Mouse (Mus musculus) lung, embryonic 14.5 days (tissue): ENCODE measurements around the gene Plekhb1. TPM values are rescaled to one million over a fixed set of nuclear protein-coding genes. Genes with fewer than 3 reads are reported as not detected.
A peak's percentile ranks its signal among the peaks of the same experiment; 100 is the strongest.

Source experiments
- ATAC-seq: fragments of 200-750 bp; cut with Nextera tagmentation; 2 replicates; pipeline ENCODE4 v1.8.0; 2017; ENCODE audit warnings: mild to moderate bottlenecking, moderate TSS enrichment, moderate library complexity; ENCODE audit not compliant: insufficient read depth
- DNase-seq: peaks from one replicate; pipeline ENCODE4 v3.0.0-alpha.2; 2015
- H3K27ac ChIP-seq: fragments of 300-500 bp; sonication (generic); 2 replicates; pipeline ENCODE4 v1.5.1; 2014; ENCODE audit warnings: low read depth, mild to moderate bottlenecking, moderate library complexity
- H3K27me3 ChIP-seq: fragments of 300-500 bp; sonication (generic); 2 replicates; pipeline ENCODE4 v1.6.1; 2014; ENCODE audit warnings: low read length, control low read depth; ENCODE audit not compliant: insufficient read depth
- H3K36me3 ChIP-seq: fragments of 300-500 bp; sonication (generic); 2 replicates; pipeline ENCODE4 v1.6.1; 2014; ENCODE audit warnings: control low read depth; ENCODE audit not compliant: insufficient read depth
- H3K4me1 ChIP-seq: fragments of 300-500 bp; sonication (generic); 2 replicates; pipeline ENCODE4 v1.6.1; 2014; ENCODE audit warnings: antibody characterized with exemption, control low read depth; ENCODE audit not compliant: insufficient read depth
- H3K4me2 ChIP-seq: fragments of 300-500 bp; sonication (generic); 2 replicates; pipeline ENCODE4 v1.6.1; 2014; ENCODE audit warnings: mild to moderate bottlenecking
- H3K4me3 ChIP-seq: fragments of 300-500 bp; sonication (generic); 2 replicates; pipeline ENCODE4 v1.5.1; 2014; ENCODE audit warnings: low read depth, low read length
- H3K9ac ChIP-seq: fragments of 300-500 bp; sonication (generic); 2 replicates; pipeline ENCODE4 v1.6.1; 2014
- H3K9me3 ChIP-seq: fragments of 300-500 bp; sonication (generic); 2 replicates; pipeline ENCODE4 v1.6.1; 2016; ENCODE audit warnings: low read depth, low read length, control low read depth
- CTCF ChIP-seq: IDR thresholded peaks from 2 replicates; pipeline ENCODE4 v1.5.1; 2016; ENCODE audit warnings: antibody characterized with exemption, low read depth
- WGBS: fragments of 180-500 bp; shearing (Covaris S2); extraction: QIAGEN DNeasy Blood & Tissue Kit; methylation state at CpG from one replicate; pipeline ENCODE4 v1.1.7; 2014; 5-methylcytosine and 5-hydroxymethylcytosine counted together
- polyA plus RNA-seq: library from polyadenylated mRNA; unstranded; fragments of >200 nt; fragmentation: Nextera tagmentation; extraction: Ambion mirVana; gene quantifications from 2 replicates; pipeline ENCODE4 v1.2.1, GENCODE M21; 2014

Plekhb1 gene
- polyA plus RNA-seq, 1 experiment from 2014 or later = 17.7 TPM

DNA sequence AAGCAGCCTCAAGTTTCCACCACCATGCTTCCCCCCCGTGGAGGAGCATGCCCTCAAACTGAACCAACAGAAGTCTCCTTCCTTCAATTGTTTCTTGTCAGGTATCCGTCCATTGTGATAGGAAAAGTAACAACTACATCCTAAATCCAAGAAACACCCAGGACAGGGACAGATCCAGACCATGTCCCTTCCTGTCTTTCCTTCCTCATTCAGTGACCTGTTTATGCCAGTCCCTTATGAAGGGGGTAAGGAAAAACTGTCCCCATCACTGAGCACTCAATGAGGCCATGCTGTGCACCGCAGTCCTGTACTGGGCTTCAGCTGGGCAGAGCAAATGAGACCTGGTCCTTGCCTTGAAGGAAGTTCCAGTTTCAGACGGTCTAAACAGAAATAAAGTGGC, 13.1 kb downstream of the Plekhb1 start:
- Histone ChIP-seq H3K4me2 (no peak overlapping the region), H3K4me1 (no peaks in the 10 kb centered on the region), H3K9ac (no peak overlapping the region), H3K9me3 (no peaks in the 10 kb centered on the region), H3K36me3 (0 out of 2 replicates have a peak, but pooled peaks cover 3% of the 10 kb centered on the region), H3K27ac (peak overlapping the region; percentile 46; the same call in 1 of the 2 replicates), H3K4me3 (no peak overlapping the region), H3K27me3 (no peaks in the 10 kb centered on the region)
- TF ChIP-seq CTCF = no peak
- DNase-seq = no peak
- WGBS = 72% methylated on average over 4 of the region's 4 CpGs
- no peak for ATAC-seq

DNA sequence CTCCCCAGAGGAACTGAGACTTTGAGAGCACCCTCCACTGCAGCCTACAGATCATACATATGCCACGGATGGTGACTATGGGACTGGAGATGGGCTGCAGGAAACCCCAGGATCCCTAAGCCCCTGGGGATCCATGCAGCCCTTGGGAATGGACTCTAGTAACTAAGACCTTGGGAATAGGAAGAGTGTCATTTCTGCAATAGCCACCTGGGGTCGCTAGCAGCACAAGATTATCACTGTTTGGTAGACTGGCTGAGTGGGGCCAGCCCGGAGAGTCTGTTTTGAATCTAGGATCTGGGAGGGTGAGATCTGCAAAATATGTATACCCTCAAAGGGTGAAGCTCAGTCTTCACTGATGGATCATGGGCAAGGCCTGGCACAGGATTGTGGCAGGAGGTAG, 17.1 kb downstream of the Plekhb1 start:
- Histone ChIP-seq H3K27me3 (no peaks in the 10 kb centered on the region), H3K9ac (no peak overlapping the region), H3K4me1 (no peaks in the 10 kb centered on the region), H3K36me3 (peaks cover 7% of the 10 kb centered on the region; the same call in 1 of the 2 replicates), H3K4me2 (no peak overlapping the region), H3K9me3 (no peaks in the 10 kb centered on the region), H3K4me3 (no peak overlapping the region), H3K27ac (no peak overlapping the region)
- WGBS = 22% methylated on average over 3 of the region's 3 CpGs
- TF ChIP-seq CTCF = peak; percentile 73
- ATAC-seq = peak; percentile 62; the same call in 1 of the 2 replicates
- DNase-seq = peak; percentile 86

DNA sequence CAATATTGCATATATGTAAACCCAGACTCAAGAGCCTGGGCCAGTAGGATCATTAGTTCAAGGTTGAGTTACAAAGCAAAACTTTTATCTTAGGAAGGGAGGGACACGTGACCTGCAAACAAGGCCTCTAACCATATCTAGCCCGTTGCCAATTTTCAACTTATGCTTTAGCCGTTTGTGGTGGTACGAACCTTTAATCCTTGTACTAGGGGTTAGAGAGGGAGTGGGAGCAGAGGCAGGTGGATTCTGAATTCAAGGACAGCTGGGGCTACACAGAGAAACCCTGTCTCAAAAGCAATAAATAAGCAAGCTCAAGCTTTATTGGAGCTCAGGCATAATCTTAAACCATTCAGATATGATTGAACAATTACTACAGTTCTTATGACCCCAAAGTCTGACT, 19.8 kb downstream of the Plekhb1 start:
- TF ChIP-seq CTCF = no peak

DNA sequence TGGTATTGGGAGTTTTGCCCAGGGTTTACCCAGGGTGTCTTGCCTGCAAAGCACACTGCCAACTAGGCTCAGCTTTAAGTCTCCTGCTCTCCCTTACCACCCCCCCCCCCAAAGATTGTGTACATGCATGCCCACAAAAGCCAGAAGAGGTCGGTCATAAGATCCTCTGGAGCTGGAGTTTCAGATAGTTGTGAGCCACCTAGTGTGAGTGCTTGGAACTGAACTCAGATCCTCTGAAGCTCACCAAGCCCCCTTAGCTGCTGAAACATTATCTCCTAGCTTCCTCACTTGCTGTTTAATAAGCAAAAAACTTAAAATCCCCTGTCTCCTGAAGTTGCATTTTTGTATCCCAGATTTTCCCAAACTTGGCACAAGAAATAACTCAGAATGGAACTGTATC, 24.6 kb downstream of the Plekhb1 start:
- Histone ChIP-seq H3K27me3 (no peaks in the 10 kb centered on the region), H3K4me1 (no peaks in the 10 kb centered on the region), H3K9me3 (no peaks in the 10 kb centered on the region), H3K36me3 (peaks cover 38% of the 10 kb centered on the region), H3K4me2 (no peak overlapping the region), H3K9ac (no peak overlapping the region), H3K4me3 (no peak overlapping the region), H3K27ac (no peak overlapping the region)
- 0% methylated on average over 1 of the region's 1 CpGs for WGBS
- DNase-seq (peak; percentile 71), ATAC-seq (no peak)
- TF ChIP-seq CTCF = peak; percentile 55

More for the DNA sequence above, 19.8 kb downstream of the Plekhb1 start:
- no peaks in the 10 kb centered on the region for H3K4me1 ChIP-seq
- no peaks in the 10 kb centered on the region for H3K9me3 ChIP-seq
- no peak overlapping the region for H3K4me2 ChIP-seq
- no peak overlapping the region for H3K9ac ChIP-seq
- 89% methylated on average over 4 of the region's 4 CpGs for WGBS
- H3K27ac ChIP-seq = no peak overlapping the region
- ATAC-seq (no peak), DNase-seq (no peak)
- H3K4me3 ChIP-seq = no peak overlapping the region
- no peaks in the 10 kb centered on the region for H3K27me3 ChIP-seq
- H3K36me3 ChIP-seq = peaks cover 18% of the 10 kb centered on the region

DNA sequence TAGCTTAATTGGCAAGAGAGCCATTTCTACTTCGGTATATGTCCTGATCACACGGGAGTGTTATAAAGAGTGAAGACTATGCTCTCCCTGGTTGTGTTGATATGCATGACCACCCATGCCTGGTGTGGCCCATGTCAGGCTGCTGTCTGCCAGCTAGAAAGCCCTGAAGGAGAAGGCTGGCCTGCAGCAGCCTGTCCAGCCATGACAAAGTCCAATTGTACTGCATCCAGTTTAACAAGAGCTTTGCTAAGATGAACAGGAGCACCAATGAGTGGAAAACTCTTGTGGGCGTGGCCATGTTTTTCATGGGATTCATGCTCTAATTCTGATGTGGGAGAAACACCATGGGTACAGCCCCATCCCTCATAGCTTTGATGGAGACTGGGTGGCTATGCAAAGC, 37.7 kb downstream of the Plekhb1 start:
- H3K9me3 ChIP-seq = no peaks in the 10 kb centered on the region
- ATAC-seq (no peak), DNase-seq (no peak)
- no peaks in the 10 kb centered on the region for H3K4me1 ChIP-seq
- H3K4me2 ChIP-seq = no peak overlapping the region
- 80% methylated on average over 3 of the region's 3 CpGs for WGBS
- no peak for TF ChIP-seq CTCF
- no peak overlapping the region for H3K27ac ChIP-seq
- H3K4me3 ChIP-seq = no peak overlapping the region
- no peaks in the 10 kb centered on the region for H3K27me3 ChIP-seq
- peaks cover 8% of the 10 kb centered on the region; the same call in 1 of the 2 replicates for H3K36me3 ChIP-seq
- no peak overlapping the region for H3K9ac ChIP-seq

DNA sequence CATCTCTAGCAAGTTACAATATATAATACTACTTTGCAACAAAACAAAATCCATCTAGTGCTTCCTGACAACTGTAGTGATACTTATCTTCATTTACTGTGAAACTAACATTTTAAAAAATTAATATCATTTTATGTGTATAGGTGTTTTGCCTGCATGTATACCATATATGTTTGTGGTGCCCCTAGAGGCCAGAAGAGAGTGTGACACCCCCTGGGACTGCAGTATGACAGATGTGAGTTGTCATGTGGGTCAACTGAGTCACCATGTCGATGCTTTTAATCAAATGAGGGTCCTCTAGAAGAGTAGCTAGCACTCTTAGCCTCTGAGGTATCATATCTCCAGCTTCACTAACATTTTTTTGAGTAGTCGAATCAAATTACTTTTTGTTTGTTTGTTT, 39.9 kb downstream of the Plekhb1 start:
- ATAC-seq (no peak), DNase-seq (no peak)
- peak; percentile 40 for TF ChIP-seq CTCF
- no peaks in the 10 kb centered on the region for H3K4me1 ChIP-seq
- no peak overlapping the region for H3K4me2 ChIP-seq
- 76% methylated on average over 2 of the region's 2 CpGs for WGBS
- no peaks in the 10 kb centered on the region for H3K36me3 ChIP-seq
- H3K9ac ChIP-seq = no peak overlapping the region
- H3K4me3 ChIP-seq = no peak overlapping the region
- no peaks in the 10 kb centered on the region for H3K9me3 ChIP-seq
- H3K27me3 ChIP-seq = no peaks in the 10 kb centered on the region
- no peak overlapping the region for H3K27ac ChIP-seq

DNA sequence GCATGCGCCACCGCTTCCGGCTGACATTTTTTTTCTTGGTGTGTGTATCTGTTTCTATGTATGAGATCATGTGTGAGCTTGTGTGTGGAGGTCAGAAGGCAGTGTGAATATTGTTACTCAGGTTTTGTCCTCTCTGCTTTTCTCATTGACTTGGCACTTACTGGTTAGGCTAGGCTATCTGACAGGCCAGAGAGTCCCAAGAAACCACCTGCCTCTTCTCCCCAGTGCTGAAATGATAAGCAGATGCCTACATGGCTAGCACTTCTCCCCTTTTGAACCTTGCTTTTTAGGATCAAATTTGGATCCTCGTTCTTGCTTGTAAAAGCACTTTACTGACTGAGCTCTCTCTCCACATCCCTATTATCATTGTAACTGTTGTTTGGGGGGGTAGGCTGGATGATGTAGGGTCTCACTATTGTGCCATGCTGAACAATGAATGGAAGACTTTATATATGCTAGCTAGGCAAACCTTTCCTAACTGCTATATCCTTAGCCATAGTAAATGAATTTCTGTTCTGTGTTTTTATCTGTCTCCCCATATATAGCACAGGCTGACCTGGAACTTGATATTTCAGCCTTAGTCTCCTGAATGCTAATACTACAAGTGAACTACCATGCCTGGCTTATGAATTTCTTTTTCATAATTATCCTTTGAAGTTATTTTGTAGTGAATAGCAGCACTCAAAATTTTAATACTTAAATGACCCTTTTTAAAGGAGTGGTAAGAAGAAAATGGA, 45.9 kb downstream of the Plekhb1 start:
- Histone ChIP-seq H3K4me2 (no peak overlapping the region), H3K4me3 (no peak overlapping the region), H3K36me3 (no peaks in the 10 kb centered on the region), H3K4me1 (no peaks in the 10 kb centered on the region), H3K27me3 (no peaks in the 10 kb centered on the region), H3K9me3 (no peaks in the 10 kb centered on the region), H3K27ac (no peak overlapping the region), H3K9ac (no peak overlapping the region)
- no peak for TF ChIP-seq CTCF
- ATAC-seq = no peak
- DNase-seq = no peak
- 90% methylated on average over 4 of the region's 4 CpGs for WGBS
